Mouse (Mus musculus): Measurements from ENCODE around the gene Ccdc185. TPM values are rescaled to one million over a fixed set of nuclear protein-coding genes. Genes with fewer than 3 reads are reported as not detected.

Gene Ccdc185
- polyA plus RNA-seq, 1 experiment from 2014 or later: not detected

DNA sequence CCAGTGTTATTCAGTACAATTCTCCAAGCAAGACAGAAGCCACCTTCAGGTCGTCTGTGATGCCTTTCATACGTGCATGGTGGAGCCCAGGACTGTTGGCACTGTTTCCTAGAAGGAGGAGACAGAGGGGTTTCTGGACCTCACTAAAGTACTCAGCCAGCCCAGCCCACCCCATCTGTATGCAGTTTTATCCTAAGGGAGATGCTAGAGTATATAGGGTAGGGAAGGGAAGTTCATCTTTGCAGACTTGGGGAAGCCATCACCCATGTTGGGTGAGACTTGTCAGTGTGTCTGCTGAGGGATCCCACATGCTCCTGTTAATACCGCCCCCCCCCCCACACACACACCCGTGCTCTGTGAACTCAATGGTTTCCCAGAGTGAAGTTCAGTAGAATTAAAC lies 13.1 kb downstream of the Ccdc185 start:
- Histone ChIP-seq H3K27me3 (replicated peaks) (no peaks in the 10 kb centered on the region), H3K4me1 (no peaks in the 10 kb centered on the region), H3K36me3 (no peaks in the 10 kb centered on the region), H3K27ac (no peak overlapping the region), H3K9me3 (replicated peaks) (no peaks in the 10 kb centered on the region), H3K9ac (no peak overlapping the region), H3K4me2 (no peak overlapping the region), H3K4me3 (no peak overlapping the region)
- ATAC-seq: no peak
- WGBS (ENCODE audit: insufficient replicate concordance): 51% methylated on average over 4 of the region's 4 CpGs

DNA sequence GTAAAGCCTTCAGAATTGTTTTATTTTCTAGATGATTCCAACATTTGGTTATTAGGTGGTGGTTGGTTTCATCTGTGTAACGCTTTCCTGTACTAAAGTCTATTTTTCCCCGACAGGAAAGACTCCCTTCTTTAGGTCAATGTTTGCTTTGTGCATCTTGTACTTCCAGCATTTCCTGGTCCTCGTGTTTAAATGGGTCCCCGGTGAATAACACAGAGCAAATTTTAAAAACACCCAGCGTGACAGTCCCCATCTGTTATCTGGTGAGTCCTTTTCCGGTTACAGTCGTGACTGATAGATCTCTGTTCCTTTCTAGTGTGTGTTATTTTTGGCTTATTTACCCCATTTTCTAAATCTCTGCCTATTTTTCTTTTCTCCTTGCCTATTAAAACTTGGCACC lies 16.3 kb downstream of the Ccdc185 start:
- Histone ChIP-seq H3K4me3 (no peak overlapping the region), H3K27ac (no peak overlapping the region), H3K9me3 (replicated peaks) (no peaks in the 10 kb centered on the region), H3K9ac (no peak overlapping the region), H3K27me3 (replicated peaks) (no peaks in the 10 kb centered on the region), H3K36me3 (no peaks in the 10 kb centered on the region), H3K4me2 (no peak overlapping the region), H3K4me1 (no peaks in the 10 kb centered on the region)
- no peak for ATAC-seq
- 33% methylated on average over 7 of the region's 7 CpGs for WGBS (ENCODE audit: insufficient replicate concordance)

DNA sequence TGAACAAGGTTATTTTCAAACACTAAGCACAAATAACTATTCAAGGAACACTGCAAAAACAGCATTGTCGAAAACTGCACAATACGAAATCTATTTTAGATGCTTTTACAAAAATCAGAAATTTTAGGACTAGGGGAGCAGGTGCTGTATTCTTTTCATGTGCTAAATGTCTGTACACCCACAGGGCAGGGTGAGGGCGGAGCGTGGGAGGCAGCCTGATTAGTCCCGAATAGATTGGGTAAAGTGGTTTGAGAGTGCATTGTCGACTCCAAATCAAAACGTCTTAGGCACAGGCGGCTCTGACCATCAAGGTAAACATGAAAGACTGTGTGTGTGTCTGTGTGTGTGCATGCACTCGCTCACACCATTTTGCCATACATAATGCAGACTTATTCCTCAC lies 20.0 kb downstream of the Ccdc185 start:
- H3K4me1 ChIP-seq: no peaks in the 10 kb centered on the region
- 62% methylated on average over 9 of the region's 9 CpGs for WGBS (ENCODE audit: insufficient replicate concordance)
- ATAC-seq: no peak
- H3K4me3 ChIP-seq: no peak overlapping the region
- no peak overlapping the region for H3K4me2 ChIP-seq
- no peaks in the 10 kb centered on the region for H3K36me3 ChIP-seq
- H3K27ac ChIP-seq: no peak overlapping the region
- H3K9me3 ChIP-seq (replicated peaks): no peaks in the 10 kb centered on the region
- no peak overlapping the region for H3K9ac ChIP-seq
- H3K27me3 ChIP-seq (replicated peaks): no peaks in the 10 kb centered on the region

DNA sequence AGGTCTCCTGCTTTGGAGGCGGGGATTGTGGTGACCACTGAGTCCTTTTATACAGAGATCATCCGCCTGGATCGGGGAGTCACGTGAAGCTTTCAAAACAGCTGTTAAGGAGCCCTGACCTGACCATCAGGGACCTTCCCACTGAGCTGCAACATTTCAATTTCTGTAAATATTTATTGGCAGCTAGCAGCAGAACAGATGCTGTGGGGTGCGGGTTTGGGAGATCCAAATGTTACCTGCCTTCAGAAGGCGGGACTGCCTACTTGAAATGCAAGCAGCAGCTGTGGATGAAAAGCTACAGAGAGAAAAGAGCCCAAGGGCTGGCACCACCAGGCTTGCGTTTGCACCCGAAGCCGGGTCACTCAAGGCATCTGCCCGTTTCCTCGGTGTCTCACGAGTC lies 21.4 kb downstream of the Ccdc185 start:
- Histone ChIP-seq H3K4me1 (no peaks in the 10 kb centered on the region), H3K9me3 (replicated peaks) (no peaks in the 10 kb centered on the region), H3K36me3 (no peaks in the 10 kb centered on the region), H3K27me3 (replicated peaks) (no peaks in the 10 kb centered on the region), H3K4me2 (no peak overlapping the region), H3K27ac (no peak overlapping the region), H3K9ac (no peak overlapping the region), H3K4me3 (no peak overlapping the region)
- no peak for ATAC-seq
- 57% methylated on average over 12 of the region's 12 CpGs for WGBS (ENCODE audit: insufficient replicate concordance)

DNA sequence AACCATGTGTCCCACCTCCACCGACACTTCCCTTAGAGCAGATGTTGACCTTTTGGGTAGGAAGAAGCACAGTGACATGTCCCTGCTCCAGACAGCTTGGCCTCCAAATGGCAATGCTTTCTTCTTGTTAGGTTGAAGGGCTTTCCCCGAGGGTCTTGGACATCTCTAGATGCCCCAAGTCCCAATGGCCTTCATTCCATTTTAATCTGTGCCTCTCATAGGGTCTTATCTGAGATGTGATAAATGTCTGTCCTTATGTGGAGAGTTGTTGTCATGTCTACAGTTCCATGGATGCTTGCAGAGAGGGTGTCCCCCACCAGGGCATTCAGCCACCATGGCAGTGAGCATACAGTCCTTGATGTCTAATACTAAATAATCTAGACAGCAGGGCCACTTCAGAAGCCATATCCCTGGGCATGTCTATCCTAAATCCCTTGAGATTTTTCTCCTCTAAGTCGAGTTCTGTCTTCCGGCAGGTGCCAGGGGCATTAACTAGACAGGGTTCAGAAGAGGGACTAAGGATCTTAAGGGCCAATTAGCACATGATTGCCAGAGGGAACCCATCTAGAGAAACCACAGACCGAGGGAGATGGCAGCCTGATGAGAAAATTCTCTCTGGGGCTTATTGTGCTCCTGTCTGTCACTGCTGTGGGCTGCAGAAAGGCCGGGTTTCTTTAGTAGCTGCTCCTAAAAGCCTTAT lies 34.6 kb downstream of the Ccdc185 start:
- no peaks in the 10 kb centered on the region for H3K27me3 ChIP-seq (replicated peaks)
- no peak overlapping the region for H3K9ac ChIP-seq
- H3K27ac ChIP-seq: no peak overlapping the region
- no peaks in the 10 kb centered on the region for H3K36me3 ChIP-seq
- H3K4me1 ChIP-seq: no peaks in the 10 kb centered on the region
- H3K9me3 ChIP-seq (replicated peaks): no peaks in the 10 kb centered on the region
- no peak overlapping the region for H3K4me2 ChIP-seq
- WGBS (ENCODE audit: insufficient replicate concordance): 52% methylated on average over 6 of the region's 6 CpGs
- H3K4me3 ChIP-seq: no peak overlapping the region
- ATAC-seq: no peak

DNA sequence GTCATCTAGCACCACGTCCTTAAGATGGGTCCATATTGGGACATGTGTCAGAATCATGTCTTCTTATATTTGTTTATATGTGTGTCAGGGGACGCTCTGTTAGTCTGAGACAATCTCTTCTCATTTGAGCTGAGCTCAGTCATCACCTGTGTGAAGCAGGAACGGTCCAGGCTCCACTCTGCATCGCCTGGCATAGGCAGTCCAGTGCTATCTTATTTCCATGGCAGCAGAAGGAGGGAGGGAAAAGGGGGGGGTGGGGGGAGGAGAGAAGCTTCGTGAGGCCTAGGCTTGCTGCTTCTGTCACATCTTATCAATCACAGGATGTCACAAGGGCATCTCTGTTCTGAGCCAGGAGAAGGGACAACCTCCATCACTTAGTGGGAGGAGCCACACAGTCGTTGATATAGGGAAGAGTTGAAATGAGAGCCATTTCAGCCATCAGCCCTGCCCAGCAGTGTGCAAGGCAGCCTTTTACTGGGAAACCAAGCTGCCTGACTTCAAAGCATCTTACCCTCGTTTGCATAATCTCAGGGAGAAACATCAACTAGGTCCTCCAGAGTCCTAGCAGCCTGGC lies 37.5 kb downstream of the Ccdc185 start:
- no peak overlapping the region for H3K9ac ChIP-seq
- ATAC-seq: no peak
- no peak overlapping the region for H3K27ac ChIP-seq
- H3K27me3 ChIP-seq (replicated peaks): no peaks in the 10 kb centered on the region
- no peak overlapping the region for H3K4me3 ChIP-seq
- 28% methylated on average over 7 of the region's 7 CpGs for WGBS (ENCODE audit: insufficient replicate concordance)
- no peak overlapping the region for H3K4me2 ChIP-seq
- H3K36me3 ChIP-seq: no peaks in the 10 kb centered on the region
- H3K9me3 ChIP-seq (replicated peaks): no peaks in the 10 kb centered on the region
- H3K4me1 ChIP-seq: no peaks in the 10 kb centered on the region

DNA sequence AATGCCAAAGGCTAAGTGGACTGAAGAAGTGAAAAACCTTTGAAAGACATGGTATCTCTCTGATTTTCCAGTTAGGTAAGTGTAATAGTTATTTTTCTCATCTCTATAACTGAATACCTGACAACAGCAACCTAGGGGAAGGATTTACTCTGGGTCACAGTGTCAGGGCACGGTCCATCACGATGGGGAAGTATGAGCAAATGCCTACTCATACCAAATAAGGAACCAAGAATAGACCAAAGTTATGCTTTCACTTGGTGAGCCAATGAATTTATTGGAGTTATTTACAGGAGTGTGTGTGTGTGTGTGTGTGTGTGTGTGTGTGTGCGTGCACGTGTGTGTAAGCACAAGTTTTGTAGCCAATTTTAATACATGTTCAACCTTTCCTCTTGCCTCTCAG lies 41.5 kb downstream of the Ccdc185 start:
- no peak overlapping the region for H3K4me3 ChIP-seq
- H3K4me1 ChIP-seq: no peaks in the 10 kb centered on the region
- H3K4me2 ChIP-seq: no peak overlapping the region
- no peak for ATAC-seq
- no peaks in the 10 kb centered on the region for H3K9me3 ChIP-seq (replicated peaks)
- H3K9ac ChIP-seq: no peak overlapping the region
- no peaks in the 10 kb centered on the region for H3K36me3 ChIP-seq
- no peaks in the 10 kb centered on the region for H3K27me3 ChIP-seq (replicated peaks)
- 73% methylated on average over 4 of the region's 4 CpGs for WGBS (ENCODE audit: insufficient replicate concordance)
- H3K27ac ChIP-seq: no peak overlapping the region

DNA sequence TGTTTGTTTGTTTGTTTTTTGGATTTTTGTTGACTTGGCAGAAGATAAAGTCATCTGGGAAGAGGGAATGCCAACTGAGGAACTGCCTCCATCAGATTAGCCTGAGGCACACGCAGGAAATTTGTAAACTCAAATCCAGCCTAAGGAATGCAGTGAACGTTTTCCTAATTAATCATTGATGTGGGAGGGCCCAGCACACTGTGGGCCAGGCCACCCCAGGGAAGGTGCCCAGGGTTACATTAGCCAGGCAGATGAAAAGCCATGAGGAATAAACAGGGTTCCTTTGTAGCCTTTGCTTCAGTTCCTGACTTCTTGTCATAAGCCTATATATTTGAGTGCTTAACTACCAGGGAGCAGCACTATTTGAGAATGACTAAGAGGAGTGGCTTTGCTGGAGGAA lies 44.1 kb downstream of the Ccdc185 start:
- Histone ChIP-seq H3K4me3 (no peak overlapping the region), H3K36me3 (no peaks in the 10 kb centered on the region), H3K4me1 (peaks cover 3% of the 10 kb centered on the region; the same call in 1 of the 2 replicates), H3K4me2 (no peak overlapping the region), H3K27ac (no peak overlapping the region), H3K27me3 (replicated peaks) (no peaks in the 10 kb centered on the region), H3K9me3 (replicated peaks) (no peaks in the 10 kb centered on the region), H3K9ac (no peak overlapping the region)
- 35% methylated on average over 2 of the region's 2 CpGs for WGBS (ENCODE audit: insufficient replicate concordance)
- ATAC-seq: no peak

DNA sequence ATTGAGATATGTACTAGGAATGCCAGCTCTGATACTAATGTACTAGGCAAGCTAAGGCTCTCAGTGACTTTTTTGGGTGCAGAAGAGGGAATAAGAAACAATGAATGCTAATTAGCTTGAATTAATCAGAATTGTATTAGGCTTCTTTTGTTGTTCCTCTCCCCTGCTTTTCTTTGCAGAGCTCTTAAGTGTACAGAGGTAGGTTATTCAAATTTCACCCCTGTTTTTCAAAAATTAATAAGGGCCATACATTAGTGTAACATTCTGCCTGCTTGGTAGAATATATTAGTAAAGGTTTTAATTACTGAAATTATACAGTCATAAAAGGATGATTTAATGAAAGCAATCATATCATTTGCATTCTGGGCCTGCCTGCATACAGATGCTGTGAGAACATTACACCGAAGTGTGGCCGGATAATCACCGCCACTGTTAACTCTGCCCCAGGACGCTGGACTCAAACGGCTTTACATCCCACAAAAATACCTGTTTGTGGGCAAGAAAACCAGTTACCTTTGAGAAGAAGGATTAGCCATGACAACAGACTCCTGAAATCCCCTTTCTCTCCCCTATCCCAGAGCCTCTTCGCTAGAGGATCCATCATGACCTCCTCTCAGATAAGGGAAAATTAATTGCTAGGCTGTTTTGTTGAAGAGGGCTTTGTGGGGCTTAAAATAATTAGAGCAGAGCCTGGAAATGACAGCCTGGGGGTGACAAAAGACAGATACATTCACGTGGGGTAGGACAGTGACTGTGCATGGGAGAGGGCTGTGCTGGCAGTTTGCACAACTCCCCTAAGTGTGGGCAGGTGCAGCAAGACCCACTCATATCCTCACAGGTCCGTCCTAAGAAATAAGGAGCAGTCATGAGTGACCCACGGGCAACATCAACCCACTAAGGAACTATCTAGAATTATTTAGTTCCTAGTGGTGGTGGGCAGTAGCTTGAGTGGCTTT lies 49.3 kb downstream of the Ccdc185 start:
- Histone ChIP-seq H3K27ac (no peak overlapping the region), H3K9ac (no peak overlapping the region), H3K4me2 (no peak overlapping the region), H3K27me3 (replicated peaks) (no peaks in the 10 kb centered on the region), H3K9me3 (replicated peaks) (no peaks in the 10 kb centered on the region), H3K4me3 (no peak overlapping the region), H3K36me3 (no peaks in the 10 kb centered on the region), H3K4me1 (peaks cover 3% of the 10 kb centered on the region; the same call in 1 of the 2 replicates)
- WGBS (ENCODE audit: insufficient replicate concordance): 62% methylated on average over 9 of the region's 9 CpGs
- ATAC-seq: no peak; the same call in 1 of the 2 replicates

Other genes with a start within 250 kb of the Ccdc185 start
- 35.4 and 36.6 TPM in 2 replicates for gene Capn2, start 231.6 kb downstream of the Ccdc185 start, polyA plus RNA-seq (2016; fragmentation: Nextera tagmentation; extraction: Ambion mirVana)
- gene Capn8, start 184.2 kb downstream of the Ccdc185 start, polyA plus RNA-seq (2016; fragmentation: Nextera tagmentation; extraction: Ambion mirVana): not detected in 2 replicates
- gene Susd4, start 14.7 kb upstream of the Ccdc185 start, polyA plus RNA-seq (2016; fragmentation: Nextera tagmentation; extraction: Ambion mirVana): 3.1 and 3.5 TPM in 2 replicates
- gene Tlr5, start 205.6 kb upstream of the Ccdc185 start, polyA plus RNA-seq (2016; fragmentation: Nextera tagmentation; extraction: Ambion mirVana): 0.42 and 0.60 TPM in 2 replicates

Measured in liver, embryonic 12.5 days (tissue).